Mouse (Mus musculus): Measurements from ENCODE around the gene Gm14781.
"Not testable (repeated sequence)": the region's sequence is repeated elsewhere in the genome, so short reads cannot be mapped to it uniquely, and the experiment has no call there.

Gene Gm14781

GRCm38 (mm10) chrX:91631894-91632293 lies at the start of gene Gm14781:
Gm14781 (plus strand) TSS chrX:91632194.
- DNase-seq (ENCODE audit: low spot score) = not testable (repeated sequence)

DNA sequence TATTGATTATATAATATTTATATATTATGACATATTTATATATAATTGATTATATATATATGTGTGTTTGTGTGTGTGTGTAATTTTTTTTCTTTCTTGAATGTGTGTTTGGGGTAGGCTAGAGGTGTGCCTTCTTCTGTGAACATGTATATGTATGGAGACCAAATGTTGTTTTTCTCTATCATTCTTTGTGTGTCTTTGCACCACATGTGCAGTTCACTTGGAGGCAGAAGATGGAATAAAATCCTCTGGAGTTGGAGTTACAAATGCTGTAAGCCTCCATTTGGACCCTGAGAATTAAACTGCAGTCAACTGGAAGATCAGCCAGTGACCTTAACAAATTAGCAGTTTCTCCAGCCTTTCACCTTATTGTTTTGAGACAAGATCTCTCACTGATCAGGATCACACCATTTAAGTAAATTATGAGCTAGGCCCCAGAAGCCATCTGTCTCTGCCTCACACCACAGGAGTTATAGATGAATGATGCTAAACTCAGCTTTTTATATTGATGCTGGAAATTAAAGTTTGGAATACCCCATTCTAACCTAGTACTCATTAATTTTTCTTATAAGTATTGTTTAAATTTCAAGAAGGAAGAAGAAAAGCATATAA lies 23.1 kb downstream of the Gm14781 start:
- DNase-seq (ENCODE audit: low spot score) = not testable (repeated sequence)
